Mouse (Mus musculus) layer of hippocampus, adult 8-10 months (tissue): ENCODE measurements at regions not wholly inside any gene's neighbourhood (a gene's known extent, or its start where the extent isn't known, plus 50 kb on each side); places are given as distances from the start of the nearest gene placed in this dataset.

ENCODE experiments used
- DNase-seq, 2 experiments: peaks; one replicate each; pipeline ENCODE4 v3.0.0; 2022; ENCODE audit warnings: low spot score in 2 of 2

DNA sequence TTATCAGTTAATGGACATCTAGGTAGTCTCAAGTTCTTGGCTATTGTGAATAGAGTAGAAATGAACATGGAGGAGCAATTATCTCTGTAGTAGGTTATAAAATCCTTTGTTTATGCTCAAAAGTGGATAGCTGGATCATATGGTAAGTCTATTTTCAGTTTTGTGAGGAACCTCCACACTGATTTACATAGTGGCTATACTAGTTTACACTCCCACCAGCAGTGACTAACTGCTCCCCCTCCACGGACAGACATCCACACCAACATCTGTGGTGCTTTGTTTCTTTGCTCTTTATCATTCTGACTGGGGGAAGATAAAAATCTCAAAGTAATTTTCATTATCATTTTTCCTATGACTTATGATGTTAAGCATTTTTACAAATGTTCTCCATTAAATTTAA lies 55.1 kb upstream of the Ppfia2 start:
- DNase-seq: no peak

DNA sequence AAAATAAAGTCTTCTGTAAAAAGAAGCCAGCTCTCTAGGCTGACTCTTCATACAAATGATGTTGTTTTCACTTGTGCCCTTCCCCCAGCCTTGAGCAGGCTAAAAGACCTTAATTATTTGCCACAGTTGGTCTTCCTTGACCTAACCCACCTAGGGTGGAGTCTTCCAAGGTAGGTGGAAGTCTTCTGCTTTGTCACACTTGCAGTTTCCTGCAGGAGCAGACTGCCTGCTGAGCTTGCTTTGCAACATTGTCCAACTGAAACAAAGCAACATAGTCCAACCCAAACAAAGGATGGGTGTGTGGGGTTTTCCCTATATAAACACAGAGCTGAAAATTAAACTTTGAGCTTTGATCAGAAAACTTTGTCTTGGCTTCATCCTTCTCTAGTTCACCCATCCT lies 53.0 kb upstream of the Ppfia2 start:
- DNase-seq: no peak
